Mouse (Mus musculus) liver, embryonic 14.5 days (tissue): ENCODE results near the gene Pcgf2. TPM values are rescaled to one million over a fixed set of nuclear protein-coding genes. Genes with fewer than 3 reads are reported as not detected.

Source experiments
- ATAC-seq: fragments of 200-750 bp; cut with Nextera tagmentation; 2 replicates; pipeline ENCODE4 v1.8.0; 2017; ENCODE audit warnings: moderate number of reproducible peaks, mild to moderate bottlenecking, moderate library complexity; ENCODE audit not compliant: insufficient read depth
- DNase-seq, 3 experiments: peaks; one replicate each; pipeline ENCODE4 v3.0.0-alpha.2; 2012 to 2013; ENCODE audit warnings: low read depth in 3 of 3, low spot score in 3 of 3
- H3K27ac ChIP-seq: fragments of 300-500 bp; sonication (generic); 2 replicates; pipeline ENCODE4 v1.5.1; 2014; ENCODE audit warnings: moderate library complexity, mild to moderate bottlenecking, control low read depth, inconsistent platforms
- H3K27me3 ChIP-seq: fragments of 300-500 bp; sonication (generic); 2 replicates; pipeline ENCODE4 v1.6.1; 2014; ENCODE audit warnings: mild to moderate bottlenecking, low read length, moderate library complexity; ENCODE audit not compliant: control insufficient read depth, insufficient read depth
- H3K36me3 ChIP-seq: fragments of 300-500 bp; sonication (generic); replicated peaks from 2 replicates; pipeline ENCODE4 v1.6.1; 2014; ENCODE audit warnings: low read depth; ENCODE audit not compliant: control insufficient read depth, insufficient read depth
- H3K4me1 ChIP-seq, 2 experiments: fragments of 200-500 bp in 1 of 2; fragments of 300-500 bp in 1 of 2; sonication (generic) in 1 of 2; replicated peaks; 2 replicates each; pipeline ENCODE4 v1.6.1; 2012 to 2014; ENCODE audit warnings: antibody characterized with exemption in 1 of 2, inconsistent platforms in 1 of 2, low read length in 1 of 2; ENCODE audit not compliant: control insufficient read depth in 2 of 2, insufficient read depth in 2 of 2
- H3K4me2 ChIP-seq: fragments of 300-500 bp; sonication (generic); 2 replicates; pipeline ENCODE4 v1.6.1; 2014; ENCODE audit warnings: low read depth, mild to moderate bottlenecking, control low read depth, moderate library complexity
- H3K4me3 ChIP-seq, 2 experiments: fragments of 200-500 bp in 1 of 2; fragments of 300-500 bp in 1 of 2; sonication (generic) in 1 of 2; 2 replicates each; pipeline ENCODE4 v1.5.1; 2012 to 2014; ENCODE audit warnings: low read depth in 2 of 2, low read length in 2 of 2, mild to moderate bottlenecking in 2 of 2, control low read depth in 1 of 2, inconsistent platforms in 1 of 2, moderate library complexity in 1 of 2; ENCODE audit not compliant: insufficient read depth in 1 of 2
- H3K9ac ChIP-seq: fragments of 300-500 bp; sonication (generic); replicated peaks from 2 replicates; pipeline ENCODE4 v1.6.1; 2014; ENCODE audit warnings: mild to moderate bottlenecking, control low read depth, moderate library complexity
- H3K9me3 ChIP-seq: fragments of 300-500 bp; sonication (generic); 2 replicates; pipeline ENCODE4 v1.6.1; 2016; ENCODE audit warnings: low read length, mixed read lengths; ENCODE audit not compliant: control insufficient read depth
- CTCF ChIP-seq: IDR thresholded peaks from 2 replicates; pipeline ENCODE4 v1.5.1; 2016; ENCODE audit warnings: antibody characterized with exemption, low read depth, control low read depth
- EP300 ChIP-seq: IDR thresholded peaks from 2 replicates; pipeline ENCODE4 v1.6.1; 2016; ENCODE audit warnings: antibody characterized with exemption, low read depth
- WGBS: fragments of 180-500 bp; shearing (Covaris S2); extraction: QIAGEN DNeasy Blood & Tissue Kit; methylation state at CpG from one replicate; pipeline ENCODE4 v1.1.7; 2014; ENCODE audit not compliant: insufficient replicate concordance; 5-methylcytosine and 5-hydroxymethylcytosine counted together
- polyA plus RNA-seq, 2 experiments: library from polyadenylated mRNA; depleted of rRNA in 1 of 2; stranded (reverse) in 1 of 2; unstranded in 1 of 2; fragments of >200 nt; fragmentation: Nextera tagmentation in 1 of 2; extraction: Ambion mirVana in 1 of 2; gene quantifications; 2 replicates each; pipeline versions ENCODE4 v1.2.1 to v1.2.3; 2012 to 2014

Gene Pcgf2
- polyA plus RNA-seq, 2 experiments: 1.5 to 4.4 TPM

DNA sequence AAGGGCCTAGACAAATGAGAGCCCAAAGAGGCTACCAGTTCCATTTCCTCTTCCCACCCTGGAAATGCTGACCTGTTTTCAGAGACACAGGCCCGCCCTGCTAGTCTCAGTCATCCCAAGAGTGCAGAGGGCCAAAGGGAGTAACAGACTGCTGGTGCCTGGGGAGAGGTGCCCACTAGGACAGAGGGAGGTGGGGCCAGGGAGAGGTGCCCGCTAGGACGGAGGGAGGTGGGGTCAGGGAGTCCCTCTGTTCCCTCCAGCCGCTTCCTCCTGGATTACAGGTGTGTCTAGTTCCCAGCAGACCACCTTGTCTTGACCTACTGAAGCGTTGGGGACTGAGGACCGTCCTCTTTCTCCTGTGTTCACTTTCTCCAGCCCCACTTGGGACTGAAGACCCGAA lies 15.5 kb downstream of the Pcgf2 start:
- H3K4me2 ChIP-seq: no peak overlapping the region
- H3K27me3 ChIP-seq: no peaks in the 10 kb centered on the region
- no peak overlapping the region for H3K9ac ChIP-seq
- no peaks in the 10 kb centered on the region for H3K36me3 ChIP-seq
- no peak overlapping the region for H3K4me3 ChIP-seq
- H3K4me1 ChIP-seq: peaks cover 0 to 6% of the 10 kb centered on the region in 2 experiments; a peak in 1 of 4 replicates
- DNase-seq (no peak), ATAC-seq (no peak)
- no peaks in the 10 kb centered on the region for H3K9me3 ChIP-seq
- WGBS: 44% methylated on average over 7 of the region's 7 CpGs
- TF ChIP-seq EP300 (no peak), CTCF (no peak)
- no peak overlapping the region for H3K27ac ChIP-seq

- TF ChIP-seq EP300 (no peak), CTCF (no peak)
- Histone ChIP-seq H3K4me2 (no peak overlapping the region), H3K4me1 (peaks cover 0 to 6% of the 10 kb centered on the region in 2 experiments; a peak in 1 of 4 replicates), H3K36me3 (no peaks in the 10 kb centered on the region), H3K9me3 (no peaks in the 10 kb centered on the region), H3K4me3 (no peak overlapping the region), H3K9ac (no peak overlapping the region), H3K27me3 (no peaks in the 10 kb centered on the region), H3K27ac (no peak overlapping the region)
- DNase-seq (no peak), ATAC-seq (no peak)
- WGBS: 35% methylated on average over 6 of the region's 6 CpGs
Measured at GRCm38 (mm10) chr11:97684063-97684680, 16.1 kb downstream of the Pcgf2 start.

GRCm38 (mm10) chr11:97682504-97683055 lies 17.7 kb downstream of the Pcgf2 start:
- Histone ChIP-seq H3K4me3 (no peak overlapping the region), H3K27ac (no peak overlapping the region), H3K9me3 (no peaks in the 10 kb centered on the region), H3K36me3 (no peaks in the 10 kb centered on the region), H3K4me1 (peaks cover 0 to 6% of the 10 kb centered on the region in 2 experiments; a peak in 1 of 4 replicates), H3K27me3 (no peaks in the 10 kb centered on the region), H3K4me2 (no peak overlapping the region), H3K9ac (no peak overlapping the region)
- no peak for TF ChIP-seq EP300
- no peak for TF ChIP-seq CTCF
- DNase-seq (no peak), ATAC-seq (no peak)
- WGBS: 71% methylated on average over 6 of the region's 6 CpGs

DNA sequence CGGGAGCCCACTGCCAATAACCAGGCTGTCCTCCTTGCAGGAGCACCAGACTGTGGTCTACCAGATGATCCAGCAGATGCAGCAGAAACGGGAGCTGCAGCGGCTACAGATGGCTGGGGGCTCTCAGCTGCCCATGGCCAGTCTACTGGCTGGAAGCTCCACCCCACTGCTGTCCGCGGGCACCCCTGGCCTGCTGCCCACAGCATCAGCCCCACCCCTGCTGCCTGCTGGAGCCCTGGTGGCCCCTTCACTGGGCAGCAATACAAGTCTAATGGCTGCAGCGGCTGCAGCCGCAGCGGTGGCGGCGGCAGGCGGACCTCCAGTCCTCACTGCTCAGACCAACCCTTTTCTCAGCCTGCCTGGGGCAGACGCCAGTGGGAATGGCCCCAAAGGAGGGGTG lies 19.9 kb downstream of the Pcgf2 start:
- H3K9ac ChIP-seq: no peak overlapping the region
- 74% methylated on average over 12 of the region's 12 CpGs for WGBS

DNA sequence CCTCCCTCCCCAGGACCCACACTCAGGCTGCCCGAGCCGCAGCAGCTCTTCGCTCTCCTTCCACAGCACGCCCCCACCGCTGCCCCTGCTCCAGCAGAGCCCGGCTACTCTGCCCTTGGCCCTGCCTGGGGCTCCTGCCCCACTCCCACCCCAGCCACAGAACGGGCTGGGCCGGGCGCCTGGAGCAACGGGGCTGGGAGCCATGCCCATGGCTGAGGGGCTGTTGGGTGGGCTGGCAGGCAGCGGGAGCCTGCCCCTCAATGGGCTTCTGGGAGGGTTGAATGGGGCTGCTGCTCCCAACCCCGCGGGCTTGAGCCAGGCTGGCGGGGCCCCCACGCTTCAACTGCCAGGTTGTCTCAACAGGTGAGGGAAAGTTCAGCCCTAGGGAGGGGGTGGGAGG lies 22.0 kb downstream of the Pcgf2 start:
- no peaks in the 10 kb centered on the region for H3K9me3 ChIP-seq
- DNase-seq (no peak), ATAC-seq (no peak)
- no peaks in the 10 kb centered on the region for H3K36me3 ChIP-seq
- H3K27me3 ChIP-seq: no peaks in the 10 kb centered on the region
- WGBS: 79% methylated on average over 15 of the region's 15 CpGs
- H3K27ac ChIP-seq: no peak overlapping the region
- no peaks in the 10 kb centered on the region for H3K4me1 ChIP-seq
- no peak overlapping the region for H3K4me2 ChIP-seq
- H3K4me3 ChIP-seq: no peak overlapping the region
- H3K9ac ChIP-seq: no peak overlapping the region
- TF ChIP-seq EP300 (no peak), CTCF (no peak)

More for the DNA sequence above, 19.9 kb downstream of the Pcgf2 start:
- H3K4me3 ChIP-seq: no peak overlapping the region
- H3K4me2 ChIP-seq: no peak overlapping the region
- TF ChIP-seq CTCF (no peak), EP300 (no peak)
- no peaks in the 10 kb centered on the region for H3K36me3 ChIP-seq
- ATAC-seq (no peak), DNase-seq (no peak)
- no peaks in the 10 kb centered on the region for H3K27me3 ChIP-seq
- no peak overlapping the region for H3K27ac ChIP-seq
- H3K4me1 ChIP-seq: no peaks in the 10 kb centered on the region
- no peaks in the 10 kb centered on the region for H3K9me3 ChIP-seq
